Mouse (Mus musculus) liver, embryonic 14.5 days (tissue): Measurements from ENCODE around the gene Siva1. TPM values are rescaled to one million over a fixed set of nuclear protein-coding genes. Genes with fewer than 3 reads are reported as not detected.

ENCODE experiments used
- ATAC-seq: fragments of 200-750 bp; cut with Nextera tagmentation; 2 replicates; pipeline ENCODE4 v1.8.0; 2017; ENCODE audit warnings: moderate number of reproducible peaks, mild to moderate bottlenecking, moderate library complexity; ENCODE audit not compliant: insufficient read depth
- DNase-seq, 3 experiments: peaks; one replicate each; pipeline ENCODE4 v3.0.0-alpha.2; 2012 to 2013; ENCODE audit warnings: low read depth in 3 of 3, low spot score in 3 of 3
- H3K27ac ChIP-seq: fragments of 300-500 bp; sonication (generic); 2 replicates; pipeline ENCODE4 v1.5.1; 2014; ENCODE audit warnings: moderate library complexity, mild to moderate bottlenecking, control low read depth, inconsistent platforms
- H3K27me3 ChIP-seq: fragments of 300-500 bp; sonication (generic); 2 replicates; pipeline ENCODE4 v1.6.1; 2014; ENCODE audit warnings: mild to moderate bottlenecking, low read length, moderate library complexity; ENCODE audit not compliant: control insufficient read depth, insufficient read depth
- H3K36me3 ChIP-seq: fragments of 300-500 bp; sonication (generic); replicated peaks from 2 replicates; pipeline ENCODE4 v1.6.1; 2014; ENCODE audit warnings: low read depth; ENCODE audit not compliant: control insufficient read depth, insufficient read depth
- H3K4me1 ChIP-seq, 2 experiments: fragments of 200-500 bp in 1 of 2; fragments of 300-500 bp in 1 of 2; sonication (generic) in 1 of 2; replicated peaks; 2 replicates each; pipeline ENCODE4 v1.6.1; 2012 to 2014; ENCODE audit warnings: antibody characterized with exemption in 1 of 2, inconsistent platforms in 1 of 2, low read length in 1 of 2; ENCODE audit not compliant: control insufficient read depth in 2 of 2, insufficient read depth in 2 of 2
- H3K4me2 ChIP-seq: fragments of 300-500 bp; sonication (generic); 2 replicates; pipeline ENCODE4 v1.6.1; 2014; ENCODE audit warnings: low read depth, mild to moderate bottlenecking, control low read depth, moderate library complexity
- H3K4me3 ChIP-seq, 2 experiments: fragments of 200-500 bp in 1 of 2; fragments of 300-500 bp in 1 of 2; sonication (generic) in 1 of 2; 2 replicates each; pipeline ENCODE4 v1.5.1; 2012 to 2014; ENCODE audit warnings: low read depth in 2 of 2, low read length in 2 of 2, mild to moderate bottlenecking in 2 of 2, control low read depth in 1 of 2, inconsistent platforms in 1 of 2, moderate library complexity in 1 of 2; ENCODE audit not compliant: insufficient read depth in 1 of 2
- H3K9ac ChIP-seq: fragments of 300-500 bp; sonication (generic); replicated peaks from 2 replicates; pipeline ENCODE4 v1.6.1; 2014; ENCODE audit warnings: mild to moderate bottlenecking, control low read depth, moderate library complexity
- H3K9me3 ChIP-seq: fragments of 300-500 bp; sonication (generic); 2 replicates; pipeline ENCODE4 v1.6.1; 2016; ENCODE audit warnings: low read length, mixed read lengths; ENCODE audit not compliant: control insufficient read depth
- CTCF ChIP-seq: IDR thresholded peaks from 2 replicates; pipeline ENCODE4 v1.5.1; 2016; ENCODE audit warnings: antibody characterized with exemption, low read depth, control low read depth
- EP300 ChIP-seq: IDR thresholded peaks from 2 replicates; pipeline ENCODE4 v1.6.1; 2016; ENCODE audit warnings: antibody characterized with exemption, low read depth
- WGBS: fragments of 180-500 bp; shearing (Covaris S2); extraction: QIAGEN DNeasy Blood & Tissue Kit; methylation state at CpG from one replicate; pipeline ENCODE4 v1.1.7; 2014; ENCODE audit not compliant: insufficient replicate concordance; 5-methylcytosine and 5-hydroxymethylcytosine counted together
- polyA plus RNA-seq, 2 experiments: library from polyadenylated mRNA; depleted of rRNA in 1 of 2; stranded (reverse) in 1 of 2; unstranded in 1 of 2; fragments of >200 nt; fragmentation: Nextera tagmentation in 1 of 2; extraction: Ambion mirVana in 1 of 2; gene quantifications; 2 replicates each; pipeline versions ENCODE4 v1.2.1 to v1.2.3; 2012 to 2014

Siva1 gene
- polyA plus RNA-seq, 2 experiments = 70.6 to 157 TPM

- Histone ChIP-seq H3K4me2 (no peak overlapping the region), H3K27ac (no peak overlapping the region), H3K9me3 (no peaks in the 10 kb centered on the region), H3K4me1 (no peaks in the 10 kb centered on the region), H3K9ac (no peak overlapping the region), H3K27me3 (no peaks in the 10 kb centered on the region), H3K4me3 (no peak overlapping the region), H3K36me3 (no peaks in the 10 kb centered on the region)
- WGBS = 32% methylated on average over 6 of the region's 6 CpGs
- DNase-seq = no peak
- ATAC-seq = peak; percentile 49
- TF ChIP-seq EP300 = no peak
- TF ChIP-seq CTCF = peak; percentile 94
Observed at GRCm38 (mm10) chr12:112605766-112606165, 38.7 kb upstream of the Siva1 start.

GRCm38 (mm10) chr12:112606998-112607397 lies 37.5 kb upstream of the Siva1 start:
- Histone ChIP-seq H3K4me3 (no peak overlapping the region), H3K9me3 (no peaks in the 10 kb centered on the region), H3K4me1 (no peaks in the 10 kb centered on the region), H3K36me3 (no peaks in the 10 kb centered on the region), H3K27ac (no peak overlapping the region), H3K9ac (no peak overlapping the region), H3K27me3 (no peaks in the 10 kb centered on the region), H3K4me2 (no peak overlapping the region)
- ATAC-seq (no peak), DNase-seq (no peak)
- 70% methylated on average over 6 of the region's 6 CpGs for WGBS
- TF ChIP-seq EP300 (no peak), CTCF (no peak)

GRCm38 (mm10) chr12:112609031-112609430 lies 35.4 kb upstream of the Siva1 start:
- H3K36me3 ChIP-seq = no peaks in the 10 kb centered on the region
- no peaks in the 10 kb centered on the region for H3K27me3 ChIP-seq
- TF ChIP-seq EP300 (no peak), CTCF (no peak)
- H3K4me1 ChIP-seq = no peaks in the 10 kb centered on the region
- no peak overlapping the region for H3K4me2 ChIP-seq
- no peak overlapping the region for H3K4me3 ChIP-seq
- no peak for ATAC-seq
- 74% methylated on average over 10 of the region's 10 CpGs for WGBS
- no peak overlapping the region for H3K27ac ChIP-seq
- H3K9ac ChIP-seq = no peak overlapping the region
- DNase-seq = no peak
- H3K9me3 ChIP-seq = no peaks in the 10 kb centered on the region

- Histone ChIP-seq H3K4me1 (peaks cover 3 to 9% of the 10 kb centered on the region in 2 experiments; a peak in 2 of 4 replicates), H3K9ac (no peak overlapping the region), H3K36me3 (no peaks in the 10 kb centered on the region), H3K27ac (no peak overlapping the region), H3K27me3 (no peaks in the 10 kb centered on the region; the same call in none of the 2 replicates), H3K4me2 (no peak overlapping the region), H3K4me3 (no peak overlapping the region), H3K9me3 (no peaks in the 10 kb centered on the region)
- no peak for ATAC-seq
- no peak for TF ChIP-seq EP300
- TF ChIP-seq CTCF = no peak
- WGBS = 63% methylated on average over 9 of the region's 9 CpGs
- no peak for DNase-seq
Observed at GRCm38 (mm10) chr12:112616668-112617067, 27.8 kb upstream of the Siva1 start.

- Histone ChIP-seq H3K27ac (no peak overlapping the region), H3K4me2 (no peak overlapping the region), H3K36me3 (no peaks in the 10 kb centered on the region), H3K9me3 (no peaks in the 10 kb centered on the region), H3K9ac (no peak overlapping the region; the same call in 1 of the 2 replicates), H3K27me3 (no peaks in the 10 kb centered on the region; the same call in none of the 2 replicates), H3K4me3 (no peak overlapping the region), H3K4me1 (peaks cover 3 to 9% of the 10 kb centered on the region in 2 experiments; a peak in 2 of 4 replicates)
- no peak for ATAC-seq
- no peak for DNase-seq
- TF ChIP-seq CTCF = no peak
- no peak; the same call in 1 of the 2 replicates for TF ChIP-seq EP300
- WGBS = 34% methylated on average over 11 of the region's 11 CpGs
Observed at GRCm38 (mm10) chr12:112617184-112617583, 27.3 kb upstream of the Siva1 start.
